Mouse (Mus musculus): ENCODE results near the gene Rerg. TPM values are rescaled to one million over a fixed set of nuclear protein-coding genes. Genes with fewer than 3 reads are reported as not detected.
"Not testable (repeated sequence)": the region's sequence is repeated elsewhere in the genome, so short reads cannot be mapped to it uniquely, and the experiment has no call there.

Gene Rerg
- polyA plus RNA-seq, 1 experiment: not detected

GRCm38 (mm10) chr6:137063239-137063940, 106.9 kb downstream of the Rerg start:
- WGBS: 44% methylated on average over 10 of the region's 10 CpGs
- TF ChIP-seq CTCF (IDR thresholded peaks at IDR 0.05; ENCODE audit: insufficient read depth, low read depth, low read length) (no peak), POLR2A (IDR thresholded peaks at IDR 0.05; ENCODE audit: insufficient read depth, low read depth, low read length) (no peak)
- Histone ChIP-seq H3K27ac (ENCODE audit: insufficient read depth, low read depth, low read length) (peak overlapping the region; percentile 49; the same call in 1 of the 2 replicates), H3K4me1 (ENCODE audit: control insufficient read depth, insufficient read depth, low read length) (peaks cover 10% of the 10 kb centered on the region), H3K4me3 (ENCODE audit: insufficient read depth, low read depth, low read length) (no peak overlapping the region)

GRCm38 (mm10) chr6:137061880-137062531, 108.3 kb downstream of the Rerg start:
- 91% methylated on average over 18 of the region's 18 CpGs for WGBS
- no peak for TF ChIP-seq POLR2A (IDR thresholded peaks at IDR 0.05; ENCODE audit: insufficient read depth, low read depth, low read length)
- peaks cover 10% of the 10 kb centered on the region for H3K4me1 ChIP-seq (ENCODE audit: control insufficient read depth, insufficient read depth, low read length)
- H3K4me3 ChIP-seq (ENCODE audit: insufficient read depth, low read depth, low read length): no peak overlapping the region
- no peak overlapping the region for H3K27ac ChIP-seq (ENCODE audit: insufficient read depth, low read depth, low read length)

- H3K4me1 ChIP-seq (ENCODE audit: control insufficient read depth, insufficient read depth, low read length): peaks cover 10% of the 10 kb centered on the region
- WGBS: 87% methylated on average over 5 of the region's 5 CpGs
- TF ChIP-seq CTCF (IDR thresholded peaks at IDR 0.05; ENCODE audit: insufficient read depth, low read depth, low read length) (no peak), POLR2A (IDR thresholded peaks at IDR 0.05; ENCODE audit: insufficient read depth, low read depth, low read length) (no peak)
- H3K27ac ChIP-seq (ENCODE audit: insufficient read depth, low read depth, low read length): no peak overlapping the region
- H3K4me3 ChIP-seq (ENCODE audit: insufficient read depth, low read depth, low read length): no peak overlapping the region
Observed at GRCm38 (mm10) chr6:137060595-137060994, 109.7 kb downstream of the Rerg start.

GRCm38 (mm10) chr6:137058257-137058656, 112.0 kb downstream of the Rerg start:
- 96% methylated on average over 2 of the region's 2 CpGs for WGBS
- TF ChIP-seq CTCF (IDR thresholded peaks at IDR 0.05; ENCODE audit: insufficient read depth, low read depth, low read length) (no peak), POLR2A (IDR thresholded peaks at IDR 0.05; ENCODE audit: insufficient read depth, low read depth, low read length) (no peak)
- Histone ChIP-seq H3K4me3 (ENCODE audit: insufficient read depth, low read depth, low read length) (no peak overlapping the region), H3K4me1 (ENCODE audit: control insufficient read depth, insufficient read depth, low read length) (peaks cover 4% of the 10 kb centered on the region; the same call in 1 of the 2 replicates), H3K27ac (ENCODE audit: insufficient read depth, low read depth, low read length) (no peak overlapping the region)

GRCm38 (mm10) chr6:137054073-137054472, 116.2 kb downstream of the Rerg start:
- no peak for TF ChIP-seq POLR2A (IDR thresholded peaks at IDR 0.05; ENCODE audit: insufficient read depth, low read depth, low read length)
- no peak for TF ChIP-seq CTCF (IDR thresholded peaks at IDR 0.05; ENCODE audit: insufficient read depth, low read depth, low read length)
- Histone ChIP-seq H3K27ac (ENCODE audit: insufficient read depth, low read depth, low read length) (no peak overlapping the region), H3K4me1 (ENCODE audit: control insufficient read depth, insufficient read depth, low read length) (no peaks in the 10 kb centered on the region), H3K4me3 (ENCODE audit: insufficient read depth, low read depth, low read length) (no peak overlapping the region)
- WGBS: 81% methylated on average over 2 of the region's 2 CpGs

GRCm38 (mm10) chr6:137053464-137053863, 116.8 kb downstream of the Rerg start:
- H3K4me3 ChIP-seq (ENCODE audit: insufficient read depth, low read depth, low read length): no peak overlapping the region
- TF ChIP-seq POLR2A (IDR thresholded peaks at IDR 0.05; ENCODE audit: insufficient read depth, low read depth, low read length) (no peak), CTCF (IDR thresholded peaks at IDR 0.05; ENCODE audit: insufficient read depth, low read depth, low read length) (no peak)
- no peak overlapping the region for H3K27ac ChIP-seq (ENCODE audit: insufficient read depth, low read depth, low read length)
- no peaks in the 10 kb centered on the region for H3K4me1 ChIP-seq (ENCODE audit: control insufficient read depth, insufficient read depth, low read length)
- 78% methylated on average over 5 of the region's 5 CpGs for whole genome bisulfite sequencing

GRCm38 (mm10) chr6:137053006-137053405, 117.3 kb downstream of the Rerg start:
- Histone ChIP-seq H3K27ac (ENCODE audit: insufficient read depth, low read depth, low read length) (no peak overlapping the region), H3K4me3 (ENCODE audit: insufficient read depth, low read depth, low read length) (no peak overlapping the region), H3K4me1 (ENCODE audit: control insufficient read depth, insufficient read depth, low read length) (no peaks in the 10 kb centered on the region)
- 94% methylated on average over 9 of the region's 9 CpGs for WGBS
- TF ChIP-seq POLR2A (IDR thresholded peaks at IDR 0.05; ENCODE audit: insufficient read depth, low read depth, low read length) (no peak), CTCF (IDR thresholded peaks at IDR 0.05; ENCODE audit: insufficient read depth, low read depth, low read length) (no peak)

- TF ChIP-seq CTCF (IDR thresholded peaks at IDR 0.05; ENCODE audit: insufficient read depth, low read depth, low read length): no peak
- Histone ChIP-seq H3K4me3 (ENCODE audit: insufficient read depth, low read depth, low read length) (no peak overlapping the region), H3K27ac (ENCODE audit: insufficient read depth, low read depth, low read length) (no peak overlapping the region), H3K4me1 (ENCODE audit: control insufficient read depth, insufficient read depth, low read length) (no peaks in the 10 kb centered on the region)
- 84% methylated on average over 11 of the region's 11 CpGs for WGBS
Observed at GRCm38 (mm10) chr6:137047036-137047435, 123.3 kb downstream of the Rerg start.

GRCm38 (mm10) chr6:137045011-137045504, 125.2 kb downstream of the Rerg start:
- 50% methylated on average over 9 of the region's 9 CpGs for WGBS

GRCm38 (mm10) chr6:137035611-137036395, 134.5 kb downstream of the Rerg start:
- H3K27ac ChIP-seq (ENCODE audit: insufficient read depth, low read depth, low read length); H3K4me3 ChIP-seq (ENCODE audit: insufficient read depth, low read depth, low read length): not testable (repeated sequence)
- WGBS: 76% methylated on average over 8 of the region's 8 CpGs

More at GRCm38 (mm10) chr6:137045011-137045504, 125.2 kb downstream of the Rerg start:
- H3K4me3 ChIP-seq (ENCODE audit: insufficient read depth, low read depth, low read length): no peak overlapping the region
- TF ChIP-seq POLR2A (IDR thresholded peaks at IDR 0.05; ENCODE audit: insufficient read depth, low read depth, low read length): no peak
- TF ChIP-seq CTCF (IDR thresholded peaks at IDR 0.05; ENCODE audit: insufficient read depth, low read depth, low read length): no peak
- peaks cover 2% of the 10 kb centered on the region; the same call in 1 of the 2 replicates for H3K4me1 ChIP-seq (ENCODE audit: control insufficient read depth, insufficient read depth, low read length)
- H3K27ac ChIP-seq (ENCODE audit: insufficient read depth, low read depth, low read length): no peak overlapping the region

More at GRCm38 (mm10) chr6:137035611-137036395, 134.5 kb downstream of the Rerg start:
- not testable (repeated sequence) for H3K4me1 ChIP-seq (ENCODE audit: control insufficient read depth, insufficient read depth, low read length)
